Mouse (Mus musculus) small intestine, adult 2 months (tissue): ENCODE results near the gene H2-DMb2. TPM values are rescaled to one million over a fixed set of nuclear protein-coding genes. Genes with fewer than 3 reads are reported as not detected.

ENCODE experiments used
- H3K27ac ChIP-seq: fragments of 200-500 bp; 2 replicates; pipeline ENCODE4 v1.5.1; 2012; ENCODE audit warnings: low read depth, low read length, control low read depth, inconsistent platforms; ENCODE audit not compliant: insufficient read depth
- H3K27me3 ChIP-seq: fragments of 200-500 bp; 2 replicates; pipeline ENCODE4 v1.6.1; 2012; ENCODE audit warnings: mild to moderate bottlenecking, moderate library complexity, low read length, inconsistent platforms; ENCODE audit not compliant: control insufficient read depth, insufficient read depth
- H3K36me3 ChIP-seq: fragments of 200-500 bp; 2 replicates; pipeline ENCODE4 v1.6.1; 2012; ENCODE audit warnings: mild to moderate bottlenecking, low read length, control low read depth, inconsistent platforms; ENCODE audit not compliant: control insufficient read depth, insufficient read depth
- H3K4me1 ChIP-seq: fragments of 200-500 bp; 2 replicates; pipeline ENCODE4 v1.6.1; 2012; ENCODE audit warnings: low read length, inconsistent platforms, mixed read lengths; ENCODE audit not compliant: control insufficient read depth, insufficient read depth, insufficient read length
- H3K4me3 ChIP-seq: fragments of 200-500 bp; 2 replicates; pipeline ENCODE4 v1.5.1; 2012; ENCODE audit warnings: low read depth, mild to moderate bottlenecking, control low read depth, inconsistent platforms, low read length, moderate library complexity
- CTCF ChIP-seq: fragments of 200-500 bp; IDR thresholded peaks from 2 replicates; pipeline ENCODE4 v1.5.1; 2012; ENCODE audit warnings: low read depth, mild to moderate bottlenecking, control low read depth, inconsistent platforms, low read length, moderate library complexity, mixed read lengths; ENCODE audit not compliant: insufficient replicate concordance, insufficient read length; ENCODE audit errors: extremely low read depth
- POLR2A ChIP-seq: fragments of 200-500 bp; IDR thresholded peaks from 2 replicates; pipeline ENCODE4 v1.6.1; 2012; ENCODE audit warnings: low read depth, mild to moderate bottlenecking, control low read depth, inconsistent platforms, low read length, moderate library complexity
- WGBS: fragments of 180-500 bp; shearing (Covaris S2); methylation state at CpG from one replicate; pipeline ENCODE4 v1.1.7; 2018; 5-methylcytosine and 5-hydroxymethylcytosine counted together
- polyA plus RNA-seq: library from polyadenylated mRNA; depleted of rRNA; stranded (reverse); fragments of >200 nt; gene quantifications from 2 replicates; pipeline ENCODE4 v1.2.3, GENCODE M21; 2012; rRNA removed

H2-DMb2 gene
- polyA plus RNA-seq, 1 experiment, result 25.4 TPM

GRCm38 (mm10) chr17:34198521-34198912 is 55.4 kb downstream of the H2-DMb2 start:
- TF ChIP-seq POLR2A (no peak), CTCF (no peak)
- 3% methylated on average over 11 of the region's 11 CpGs for WGBS
- Histone ChIP-seq H3K27ac (peak overlapping the region; percentile 69), H3K4me1 (peaks cover 5% of the 10 kb centered on the region; the same call in 1 of the 2 replicates), H3K4me3 (peak overlapping the region; percentile 75), H3K36me3 (peaks cover 43% of the 10 kb centered on the region), H3K27me3 (no peaks in the 10 kb centered on the region)

GRCm38 (mm10) chr17:34199050-34199619 is 56.0 kb downstream of the H2-DMb2 start:
- 69% methylated on average over 12 of the region's 12 CpGs for WGBS
- no peak for TF ChIP-seq POLR2A
- no peak for TF ChIP-seq CTCF
- Histone ChIP-seq H3K4me3 (peak overlapping the region; percentile 75), H3K36me3 (peaks cover 37% of the 10 kb centered on the region), H3K27ac (no peak overlapping the region), H3K27me3 (no peaks in the 10 kb centered on the region), H3K4me1 (peaks cover 8% of the 10 kb centered on the region)

GRCm38 (mm10) chr17:34200047-34200446 is 56.9 kb downstream of the H2-DMb2 start:
- Histone ChIP-seq H3K4me3 (no peak overlapping the region), H3K27me3 (no peaks in the 10 kb centered on the region)

GRCm38 (mm10) chr17:34200772-34201505 is 57.8 kb downstream of the H2-DMb2 start:
- H3K36me3 ChIP-seq, result peaks cover 28% of the 10 kb centered on the region
- H3K4me1 ChIP-seq, result peaks cover 13% of the 10 kb centered on the region
- no peaks in the 10 kb centered on the region for H3K27me3 ChIP-seq
- TF ChIP-seq CTCF (no peak), POLR2A (no peak)
- no peak overlapping the region for H3K27ac ChIP-seq
- no peak overlapping the region for H3K4me3 ChIP-seq
- 84% methylated on average over 16 of the region's 16 CpGs for WGBS

More at GRCm38 (mm10) chr17:34200047-34200446, 56.9 kb downstream of the H2-DMb2 start:
- Histone ChIP-seq H3K4me1 (peaks cover 8% of the 10 kb centered on the region), H3K27ac (no peak overlapping the region), H3K36me3 (peaks cover 33% of the 10 kb centered on the region)
- TF ChIP-seq POLR2A (no peak), CTCF (no peak)
- 87% methylated on average over 10 of the region's 10 CpGs for WGBS

Other genes starting within 250 kb of the H2-DMb2 start
- not detected in 2 replicates for gene Platr17, start 238.2 kb upstream of the H2-DMb2 start, polyA plus RNA-seq
- gene Daxx, start 233.9 kb upstream of the H2-DMb2 start, polyA plus RNA-seq, result 20.7 and 48.6 TPM in 2 replicates
- gene Tapbp, start 227.4 kb upstream of the H2-DMb2 start, polyA plus RNA-seq, result 151 and 367 TPM in 2 replicates
- gene Zbtb22, start 227.4 kb upstream of the H2-DMb2 start, polyA plus RNA-seq, result 64.1 and 134 TPM in 2 replicates
- gene Rgl2, start 213.8 kb upstream of the H2-DMb2 start, polyA plus RNA-seq, result 45.3 and 60.7 TPM in 2 replicates
- gene Pfdn6, start 203.0 kb upstream of the H2-DMb2 start, polyA plus RNA-seq, result 9.3 and 19.4 TPM in 2 replicates
- 10.0 and 12.4 TPM in 2 replicates for gene Wdr46, start 202.6 kb upstream of the H2-DMb2 start, polyA plus RNA-seq
- gene B3galt4, start 191.8 kb upstream of the H2-DMb2 start, polyA plus RNA-seq, result 14.8 and 24.6 TPM in 2 replicates
- 28.4 and 52.3 TPM in 2 replicates for gene Vps52, start 187.5 kb upstream of the H2-DMb2 start, polyA plus RNA-seq
- gene Rps18, start 187.3 kb upstream of the H2-DMb2 start, polyA plus RNA-seq, result 509 and 766 TPM in 2 replicates
- gene H2-K1, start 143.0 kb upstream of the H2-DMb2 start, polyA plus RNA-seq, result 2,533 and 6,705 TPM in 2 replicates
- gene Ring1, start 118.6 kb upstream of the H2-DMb2 start, polyA plus RNA-seq, result 15.5 and 29.9 TPM in 2 replicates
- 52.4 and 75.8 TPM in 2 replicates for gene H2-Ke6, start 115.2 kb upstream of the H2-DMb2 start, polyA plus RNA-seq
- gene Slc39a7, start 111.6 kb upstream of the H2-DMb2 start, polyA plus RNA-seq, result 81.5 and 119 TPM in 2 replicates
- gene Rxrb, start 111.5 kb upstream of the H2-DMb2 start, polyA plus RNA-seq, result 26.3 and 64.2 TPM in 2 replicates
- 0.90 and 2.4 TPM in 2 replicates for gene Col11a2, start 103.9 kb upstream of the H2-DMb2 start, polyA plus RNA-seq
- 7.2 and 16.6 TPM in 2 replicates for gene H2-Oa, start 51.0 kb upstream of the H2-DMb2 start, polyA plus RNA-seq
- gene H2-DMa, start 23.8 kb upstream of the H2-DMb2 start, polyA plus RNA-seq, result 35.4 and 169 TPM in 2 replicates
- 41.2 and 73.1 TPM in 2 replicates for gene Brd2, start 20.7 kb upstream of the H2-DMb2 start, polyA plus RNA-seq
- 39.0 and 281 TPM in 2 replicates for gene H2-DMb1, start 9.8 kb downstream of the H2-DMb2 start, polyA plus RNA-seq
- 35.1 and 100 TPM in 2 replicates for gene Tap1, start 44.2 kb downstream of the H2-DMb2 start, polyA plus RNA-seq
- gene Psmb9, start 44.5 kb downstream of the H2-DMb2 start, polyA plus RNA-seq, result 112 and 204 TPM in 2 replicates
- 135 and 293 TPM in 2 replicates for gene Psmb8, start 54.4 kb downstream of the H2-DMb2 start, polyA plus RNA-seq
- gene Tap2, start 60.2 kb downstream of the H2-DMb2 start, polyA plus RNA-seq, result 30.4 and 66.1 TPM in 2 replicates
- 5.3 and 13.7 TPM in 2 replicates for gene H2-Ob, start 95.6 kb downstream of the H2-DMb2 start, polyA plus RNA-seq
- gene H2-Ab1, start 114.4 kb downstream of the H2-DMb2 start, polyA plus RNA-seq, result 860 and 5,426 TPM in 2 replicates
- 155 and 792 TPM in 2 replicates for gene H2-Aa, start 144.5 kb downstream of the H2-DMb2 start, polyA plus RNA-seq
- gene H2-Eb1, start 162.6 kb downstream of the H2-DMb2 start, polyA plus RNA-seq, result 91.6 and 398 TPM in 2 replicates
- 0.44 and 1.2 TPM in 2 replicates for gene H2-Eb2, start 182.4 kb downstream of the H2-DMb2 start, polyA plus RNA-seq
- 43.4 and 105 TPM in 2 replicates for gene Btnl2, start 211.5 kb downstream of the H2-DMb2 start, polyA plus RNA-seq
- 78.7 and 178 TPM in 2 replicates for gene Btnl1, start 233.8 kb downstream of the H2-DMb2 start, polyA plus RNA-seq